Mouse (Mus musculus) cortical plate, adult 2 months (tissue): Measurements from ENCODE around the gene Usp5. TPM values are rescaled to one million over a fixed set of nuclear protein-coding genes. Genes with fewer than 3 reads are reported as not detected.

ENCODE experiments used
- H3K27ac ChIP-seq: fragments of 200-500 bp; 2 replicates; pipeline ENCODE4 v1.5.1; 2012; ENCODE audit warnings: low read length, control low read depth, inconsistent platforms; ENCODE audit not compliant: insufficient read depth
- H3K4me1 ChIP-seq: fragments of 200-500 bp; 2 replicates; pipeline ENCODE4 v1.6.1; 2011; ENCODE audit warnings: low read length; ENCODE audit not compliant: control insufficient read depth, insufficient read depth
- H3K4me3 ChIP-seq: fragments of 200-500 bp; 2 replicates; pipeline ENCODE4 v1.5.1; 2011; ENCODE audit warnings: mild to moderate bottlenecking, low read length, control low read depth; ENCODE audit not compliant: insufficient read depth
- CTCF ChIP-seq: fragments of 200-500 bp; IDR thresholded peaks from 2 replicates; pipeline ENCODE4 v1.5.1; 2011; ENCODE audit warnings: mild to moderate bottlenecking, control low read depth, low read length; ENCODE audit not compliant: insufficient read depth; ENCODE audit errors: extremely low read depth
- POLR2A ChIP-seq: fragments of 200-500 bp; IDR thresholded peaks from 2 replicates; pipeline ENCODE4 v1.6.1; 2011; ENCODE audit warnings: mild to moderate bottlenecking, low read length, control low read depth; ENCODE audit not compliant: insufficient read depth; ENCODE audit errors: extremely low read depth
- polyA plus RNA-seq: library from polyadenylated mRNA; depleted of rRNA; stranded (reverse); fragments of >200 nt; gene quantifications from 2 replicates; pipeline ENCODE4 v1.2.3, GENCODE M21; 2012

The Usp5 gene
- polyA plus RNA-seq, 1 experiment, result 152 TPM

GRCm38 (mm10) chr6:124822049-124822448 lies 7.2 kb downstream of the Usp5 start:
- Histone ChIP-seq H3K4me3 (no peak overlapping the region), H3K27ac (no peak overlapping the region), H3K4me1 (peaks cover 4% of the 10 kb centered on the region)
- TF ChIP-seq CTCF (no peak), POLR2A (no peak)

- Histone ChIP-seq H3K4me1 (peaks cover 4% of the 10 kb centered on the region), H3K27ac (no peak overlapping the region), H3K4me3 (no peak overlapping the region)
- TF ChIP-seq POLR2A, result no peak
- TF ChIP-seq CTCF, result no peak
These were observed 8.4 kb downstream of the Usp5 start for GRCm38 (mm10) chr6:124820891-124821290.

- no peak overlapping the region for H3K4me3 ChIP-seq
- no peak overlapping the region for H3K27ac ChIP-seq
- H3K4me1 ChIP-seq, result peaks cover 4% of the 10 kb centered on the region
- TF ChIP-seq CTCF (no peak), POLR2A (no peak)
These were observed 11.3 kb downstream of the Usp5 start for GRCm38 (mm10) chr6:124817971-124818370.

- Histone ChIP-seq H3K4me3 (no peak overlapping the region), H3K27ac (no peak overlapping the region), H3K4me1 (peaks cover 4% of the 10 kb centered on the region)
- TF ChIP-seq POLR2A (no peak), CTCF (no peak)
These were observed 11.7 kb downstream of the Usp5 start for GRCm38 (mm10) chr6:124817563-124817962.

GRCm38 (mm10) chr6:124817125-124817524 lies 12.2 kb downstream of the Usp5 start:
- Histone ChIP-seq H3K4me3 (no peak overlapping the region), H3K4me1 (peaks cover 4% of the 10 kb centered on the region), H3K27ac (no peak overlapping the region)
- TF ChIP-seq POLR2A, result no peak
- no peak for TF ChIP-seq CTCF

- Histone ChIP-seq H3K27ac (no peak overlapping the region), H3K4me1 (peaks cover 4% of the 10 kb centered on the region), H3K4me3 (no peak overlapping the region)
- TF ChIP-seq CTCF (no peak), POLR2A (no peak)
These were observed 12.7 kb downstream of the Usp5 start for GRCm38 (mm10) chr6:124816611-124817010.

GRCm38 (mm10) chr6:124814858-124815774 lies 14.2 kb downstream of the Usp5 start:
- Histone ChIP-seq H3K4me3 (no peak overlapping the region), H3K4me1 (peaks cover 4% of the 10 kb centered on the region), H3K27ac (no peak overlapping the region)
- no peak for TF ChIP-seq CTCF
- TF ChIP-seq POLR2A, result no peak

- no peak overlapping the region for H3K27ac ChIP-seq
- H3K4me3 ChIP-seq, result peak overlapping the region; percentile 66; the same call in 1 of the 2 replicates
- TF ChIP-seq POLR2A (no peak), CTCF (no peak)
- H3K4me1 ChIP-seq, result peaks cover 4% of the 10 kb centered on the region
These were observed 14.8 kb downstream of the Usp5 start for GRCm38 (mm10) chr6:124814448-124814847.

- peak within 1 kb of the TSS; percentile 66 for H3K4me3 ChIP-seq
- H3K27ac ChIP-seq, result no peak within 1 kb of the TSS
- TF ChIP-seq POLR2A (peak; percentile 100), CTCF (no peak)
- peaks cover 4% of the 10 kb centered on the region for H3K4me1 ChIP-seq
These were observed 15.4 kb downstream of the Usp5 start, which contains the start of gene Tpi1 for GRCm38 (mm10) chr6:124813933-124814332. Tpi1 (minus strand) TSS chr6:124814296.

GRCm38 (mm10) chr6:124813496-124813895 lies 15.8 kb downstream of the Usp5 start:
- H3K4me1 ChIP-seq, result peaks cover 4% of the 10 kb centered on the region
- TF ChIP-seq CTCF, result no peak
- TF ChIP-seq POLR2A, result peak; percentile 70; the same call in 1 of the 2 replicates
- peak overlapping the region; percentile 66 for H3K4me3 ChIP-seq
- no peak overlapping the region for H3K27ac ChIP-seq
